Mouse (Mus musculus) cerebellum, adult 2 months (tissue): ENCODE data around the gene Dntt. TPM values are rescaled to one million over a fixed set of nuclear protein-coding genes. Genes with fewer than 3 reads are reported as not detected.

Experiments
- DNase-seq, 2 experiments: peaks; one replicate each; pipeline ENCODE4 v3.0.0; 2021
- H3K27ac ChIP-seq: fragments of 200-500 bp; 2 replicates; pipeline ENCODE4 v1.5.1; 2012; ENCODE audit warnings: low read length, control low read depth, inconsistent platforms; ENCODE audit not compliant: insufficient read depth
- H3K27me3 ChIP-seq: fragments of 200-500 bp; 2 replicates; pipeline ENCODE4 v1.6.1; 2012; ENCODE audit warnings: inconsistent platforms, mild to moderate bottlenecking, low read length, moderate library complexity; ENCODE audit not compliant: control insufficient read depth, insufficient read depth
- H3K4me1 ChIP-seq: fragments of 200-500 bp; 2 replicates; pipeline ENCODE4 v1.6.1; 2011; ENCODE audit warnings: low read length; ENCODE audit not compliant: control insufficient read depth, insufficient read depth
- H3K4me3 ChIP-seq: fragments of 200-500 bp; replicated peaks from 2 replicates; pipeline ENCODE3; 2011; ENCODE audit warnings: mild to moderate bottlenecking, low read depth, low read length, control low read depth; ENCODE audit not compliant: insufficient read depth
- CTCF ChIP-seq: fragments of 200-500 bp; IDR thresholded peaks from 2 replicates; pipeline ENCODE4 v1.5.1; 2011; ENCODE audit warnings: low read depth, mild to moderate bottlenecking, control low read depth, low read length, moderate library complexity, borderline replicate concordance; ENCODE audit not compliant: insufficient read depth
- POLR2A ChIP-seq: fragments of 200-500 bp; IDR thresholded peaks from 2 replicates; pipeline ENCODE4 v1.6.1; 2011; ENCODE audit warnings: low read length, control low read depth, borderline replicate concordance; ENCODE audit not compliant: insufficient read depth
- WGBS: fragments of 180-500 bp; shearing (Covaris S2); methylation state at CpG from one replicate; pipeline ENCODE4 v1.1.7; 2018; 5-methylcytosine and 5-hydroxymethylcytosine counted together
- polyA plus RNA-seq: library from polyadenylated mRNA; depleted of rRNA; stranded (reverse); fragments of >200 nt; gene quantifications from 2 replicates; pipeline ENCODE4 v1.2.3, GENCODE M21; 2012

The Dntt gene
- polyA plus RNA-seq, 1 experiment: not detected

DNA sequence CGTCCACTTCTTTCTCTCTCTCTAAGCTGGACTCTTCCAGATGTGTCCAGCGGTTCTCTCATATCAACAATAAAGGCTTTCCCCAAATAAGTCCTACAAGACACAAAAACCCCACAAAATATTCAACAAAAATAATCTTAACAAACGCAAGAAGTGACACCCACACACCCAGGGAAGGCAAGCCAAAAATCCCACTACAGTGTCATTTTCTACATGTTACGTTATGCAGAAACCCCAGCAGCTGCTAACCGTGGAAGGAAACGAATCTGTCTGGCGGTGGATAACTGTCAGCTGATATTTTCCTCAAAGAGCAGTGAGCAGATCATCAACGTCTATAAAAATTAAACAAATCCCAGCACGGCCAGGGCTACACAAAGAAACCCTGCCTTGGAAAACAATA lies 15.1 kb upstream of the Dntt start:
- Histone ChIP-seq H3K4me1 (0 out of 2 replicates have a peak, but pooled peaks cover 2% of the 10 kb centered on the region), H3K27me3 (no peaks in the 10 kb centered on the region), H3K27ac (no peak overlapping the region), H3K4me3 (no peak overlapping the region)
- 12% methylated on average over 9 of the region's 9 CpGs for WGBS
- no peak for DNase-seq
- TF ChIP-seq CTCF: no peak

DNA sequence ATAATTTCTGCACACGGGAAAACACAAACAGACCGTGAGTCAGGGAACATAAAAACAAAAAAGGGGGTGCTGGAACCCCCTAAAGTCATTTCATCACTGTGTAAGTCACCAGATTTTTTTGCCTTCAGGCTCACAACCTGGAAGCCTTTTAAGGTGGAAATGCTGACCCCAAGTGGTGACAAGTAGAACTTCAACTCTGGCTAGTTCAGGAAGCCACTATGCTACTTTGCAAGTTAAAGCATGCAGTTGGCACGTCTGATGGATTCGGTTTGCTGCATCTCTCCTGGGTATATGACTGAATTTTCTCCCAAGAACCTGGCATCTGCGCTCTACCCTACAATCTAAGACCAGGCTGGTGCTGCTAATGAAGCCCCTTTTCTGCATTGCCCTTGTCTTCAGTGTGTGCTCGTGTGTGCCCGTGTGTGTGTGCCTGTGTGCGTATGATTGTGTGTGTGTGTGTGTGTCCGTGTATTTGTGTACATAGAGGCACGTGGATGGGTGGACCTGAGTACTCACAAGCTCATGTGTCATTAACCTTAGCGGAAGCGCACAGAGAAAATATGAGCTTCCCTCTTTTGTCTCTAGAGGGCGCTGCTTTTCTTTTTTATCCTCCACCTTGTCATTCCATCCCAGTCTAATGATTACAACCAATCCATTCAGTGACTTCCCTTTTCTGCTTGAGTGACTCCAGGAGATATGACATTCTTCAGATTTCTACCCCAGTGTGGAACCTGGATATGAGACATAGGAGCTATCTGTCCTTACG lies 12.9 kb upstream of the Dntt start:
- DNase-seq: peak; percentile 35 to 37
- Histone ChIP-seq H3K27me3 (no peaks in the 10 kb centered on the region), H3K4me1 (0 out of 2 replicates have a peak, but pooled peaks cover 2% of the 10 kb centered on the region), H3K4me3 (no peak overlapping the region), H3K27ac (no peak overlapping the region)
- WGBS: 17% methylated on average over 14 of the region's 14 CpGs
- TF ChIP-seq POLR2A (no peak), CTCF (peak; percentile 34; the same call in 1 of the 2 replicates)

DNA sequence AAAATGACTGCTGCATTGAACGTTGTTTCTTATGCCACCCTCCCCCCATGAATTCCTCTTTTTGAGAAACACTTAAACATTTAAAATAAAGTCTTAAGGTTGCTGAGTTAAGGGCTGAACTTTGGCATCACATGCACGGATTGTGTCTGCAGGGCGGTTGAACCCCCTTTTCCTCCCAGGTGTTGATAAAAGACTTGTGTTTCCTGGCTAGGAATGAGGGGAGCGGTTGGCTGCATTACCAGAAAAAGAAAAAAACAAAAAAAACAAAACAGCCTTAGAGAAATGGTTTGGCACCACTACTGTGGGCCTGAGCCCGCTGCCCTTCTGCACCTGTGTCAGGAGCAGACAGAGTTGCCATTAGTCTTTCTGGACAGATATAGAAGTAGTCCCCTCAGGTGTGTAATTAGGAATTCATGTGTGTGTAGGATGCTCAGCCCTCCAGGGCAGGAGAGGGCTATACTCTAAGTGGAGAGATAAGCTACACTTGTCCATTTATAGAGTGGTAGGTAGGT lies 9.9 kb upstream of the Dntt start:
- no peak overlapping the region for H3K27ac ChIP-seq
- 0 out of 2 replicates have a peak, but pooled peaks cover 2% of the 10 kb centered on the region for H3K4me1 ChIP-seq
- WGBS: 80% methylated on average over 5 of the region's 5 CpGs
- no peak for DNase-seq
- no peak for TF ChIP-seq CTCF
- TF ChIP-seq POLR2A: no peak
- no peak overlapping the region for H3K4me3 ChIP-seq
- no peaks in the 10 kb centered on the region for H3K27me3 ChIP-seq

DNA sequence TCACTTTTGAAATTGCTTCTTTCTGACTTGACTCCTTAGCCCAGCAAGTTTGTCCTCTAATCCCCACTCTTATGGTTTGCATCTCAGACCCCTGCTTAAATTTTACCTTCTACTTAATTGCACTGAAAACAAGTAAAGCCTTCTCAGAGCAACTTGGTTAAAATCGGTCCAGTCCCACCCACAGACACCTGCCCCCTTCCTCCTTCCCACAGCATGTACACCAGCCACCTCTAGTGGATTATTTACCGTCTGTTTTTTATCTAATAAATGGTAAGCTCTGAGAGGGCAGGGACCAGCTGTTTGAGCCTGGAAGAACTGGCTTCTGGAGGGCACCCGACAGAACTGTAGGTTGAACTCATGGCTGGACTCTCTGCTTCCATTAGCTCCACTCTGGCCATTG lies 8.5 kb upstream of the Dntt start:
- WGBS: 64% methylated on average over 3 of the region's 3 CpGs
- no peak overlapping the region for H3K4me3 ChIP-seq
- no peak overlapping the region for H3K27ac ChIP-seq
- TF ChIP-seq POLR2A (no peak), CTCF (no peak)
- H3K4me1 ChIP-seq: 0 out of 2 replicates have a peak, but pooled peaks cover 2% of the 10 kb centered on the region
- no peaks in the 10 kb centered on the region for H3K27me3 ChIP-seq
- no peak for DNase-seq

DNA sequence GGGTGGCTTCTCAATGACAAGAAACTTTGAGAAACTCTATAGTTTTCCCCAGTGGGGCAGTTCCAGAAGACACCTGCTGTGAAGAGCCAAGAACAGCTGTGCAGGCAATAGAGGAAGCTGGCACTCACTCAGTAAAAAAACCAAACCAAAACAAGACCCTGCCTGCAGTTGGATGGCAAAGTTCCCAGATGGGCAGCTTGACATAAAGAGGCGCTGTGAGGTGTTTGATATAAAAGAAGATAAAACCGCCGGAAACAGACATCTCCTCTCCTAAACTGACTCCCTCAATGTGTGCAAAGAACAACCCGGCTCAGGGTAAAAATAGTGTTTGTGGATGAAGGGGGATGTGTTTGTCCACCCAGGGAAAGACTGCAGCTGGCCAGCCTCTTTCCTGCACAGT lies 6.8 kb upstream of the Dntt start:
- no peak for TF ChIP-seq CTCF
- TF ChIP-seq POLR2A: no peak
- H3K27ac ChIP-seq: no peak overlapping the region
- 13% methylated on average over 4 of the region's 4 CpGs for WGBS
- no peak for DNase-seq
- H3K4me3 ChIP-seq: no peak overlapping the region
- no peaks in the 10 kb centered on the region; the same call in 1 of the 2 replicates for H3K4me1 ChIP-seq
- no peaks in the 10 kb centered on the region for H3K27me3 ChIP-seq

DNA sequence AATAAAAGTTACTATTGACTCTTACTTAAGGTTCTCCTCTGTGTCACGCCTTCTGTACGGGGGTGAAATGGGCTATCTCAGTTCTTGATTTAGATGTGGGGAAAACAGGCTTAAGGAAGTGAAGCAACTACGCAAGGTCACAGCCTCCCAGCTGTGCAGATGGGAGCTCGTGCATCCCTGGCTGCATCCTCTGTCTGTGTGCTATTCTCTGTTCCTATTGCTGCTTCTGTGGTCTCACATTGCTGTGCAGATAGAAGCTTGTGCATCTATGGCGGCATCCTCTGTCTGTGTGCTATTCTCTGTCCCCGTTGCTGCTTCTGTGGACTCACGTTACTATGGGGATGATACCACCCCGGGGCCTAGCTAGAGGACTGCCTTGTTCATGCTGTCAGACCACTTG lies 2.5 kb upstream of the Dntt start:
- 60% methylated on average over 8 of the region's 8 CpGs for WGBS
- H3K4me3 ChIP-seq: no peak overlapping the region
- H3K27me3 ChIP-seq: no peaks in the 10 kb centered on the region
- H3K27ac ChIP-seq: no peak overlapping the region
- no peak for DNase-seq
- TF ChIP-seq CTCF: no peak
- no peak for TF ChIP-seq POLR2A
- H3K4me1 ChIP-seq: no peaks in the 10 kb centered on the region; the same call in 1 of the 2 replicates

DNA sequence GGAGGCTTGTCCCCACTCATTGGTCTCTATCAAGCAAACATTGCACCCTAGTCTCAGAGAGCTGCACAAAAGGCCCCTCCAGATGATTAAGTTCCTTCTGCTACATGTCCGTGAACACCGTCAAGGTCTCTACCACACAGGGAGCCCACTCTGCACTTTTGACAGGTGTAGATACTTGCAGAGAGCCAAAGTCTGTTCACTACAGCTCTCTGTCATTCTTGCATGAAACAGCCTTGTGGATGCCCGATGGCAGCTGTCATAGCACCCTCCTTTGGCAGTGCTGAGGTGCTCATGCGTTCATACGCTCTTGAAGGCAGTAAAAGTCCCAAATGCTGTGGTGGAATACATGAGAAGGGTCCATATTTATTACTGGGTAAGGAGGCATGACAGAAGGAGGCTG lies 2.1 kb upstream of the Dntt start:
- TF ChIP-seq CTCF (no peak), POLR2A (no peak)
- no peaks in the 10 kb centered on the region; the same call in 1 of the 2 replicates for H3K4me1 ChIP-seq
- 38% methylated on average over 5 of the region's 5 CpGs for WGBS
- H3K4me3 ChIP-seq: no peak overlapping the region
- no peak overlapping the region for H3K27ac ChIP-seq
- H3K27me3 ChIP-seq: no peaks in the 10 kb centered on the region
- no peak for DNase-seq

DNA sequence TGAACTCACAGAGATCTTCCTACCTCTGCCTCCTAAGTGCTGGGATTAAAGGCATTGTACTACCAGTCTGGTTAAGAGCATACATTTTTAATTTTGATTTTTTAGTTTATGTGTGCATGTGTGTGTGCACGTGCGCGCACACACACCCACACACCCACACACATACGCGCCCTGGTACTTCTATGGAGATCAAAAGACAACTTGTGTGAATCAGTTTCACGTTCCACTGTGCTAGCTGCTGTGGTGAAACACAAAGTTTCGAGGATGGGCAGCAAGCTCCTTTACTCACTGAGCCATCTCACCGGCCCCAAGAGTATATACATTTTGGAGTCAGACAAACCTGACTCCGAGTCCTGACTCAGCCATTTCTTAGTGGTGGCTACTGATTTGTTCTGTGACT lies 1.5 kb upstream of the Dntt start:
- Histone ChIP-seq H3K27ac (no peak overlapping the region), H3K4me3 (no peak overlapping the region), H3K27me3 (no peaks in the 10 kb centered on the region), H3K4me1 (no peaks in the 10 kb centered on the region; the same call in 1 of the 2 replicates)
- no peak for DNase-seq
- TF ChIP-seq POLR2A (no peak), CTCF (no peak)
- WGBS: 95% methylated on average over 9 of the region's 9 CpGs
